Mouse (Mus musculus): ENCODE results near the gene Slc25a18. TPM values are rescaled to one million over a fixed set of nuclear protein-coding genes. Genes with fewer than 3 reads are reported as not detected.
A peak's percentile ranks its signal among the peaks of the same experiment; 100 is the strongest.

Slc25a18 gene
- polyA plus RNA-seq, 1 experiment = 139 TPM

GRCm38 (mm10) chr6:120834766-120835321, 61.5 kb downstream of the Slc25a18 start:
- no peak for TF ChIP-seq CTCF (IDR thresholded peaks at IDR 0.05; ENCODE audit: extremely low read depth, insufficient read depth, low read length)
- TF ChIP-seq POLR2A (IDR thresholded peaks at IDR 0.05; ENCODE audit: extremely low read depth, insufficient read depth, low read length) = no peak
- Histone ChIP-seq H3K4me3 (ENCODE audit: insufficient read depth, low read length) (no peak overlapping the region), H3K27ac (ENCODE audit: insufficient read depth, low read length) (no peak overlapping the region), H3K4me1 (ENCODE audit: control insufficient read depth, insufficient read depth, low read length) (no peaks in the 10 kb centered on the region)

GRCm38 (mm10) chr6:120835474-120836374, 62.3 kb downstream of the Slc25a18 start, which contains the start of gene Bcl2l13:
Gene Bcl2l13, plus strand, starts transcription at chr6:120836212.
- peak within 1 kb of the TSS; percentile 86 for H3K27ac ChIP-seq (ENCODE audit: insufficient read depth, low read length)
- TF ChIP-seq CTCF (IDR thresholded peaks at IDR 0.05; ENCODE audit: extremely low read depth, insufficient read depth, low read length) (no peak), POLR2A (IDR thresholded peaks at IDR 0.05; ENCODE audit: extremely low read depth, insufficient read depth, low read length) (peak; percentile 49; the same call in 1 of the 2 replicates)
- H3K4me1 ChIP-seq (ENCODE audit: control insufficient read depth, insufficient read depth, low read length) = no peaks in the 10 kb centered on the region
- H3K4me3 ChIP-seq (ENCODE audit: insufficient read depth, low read length) = peak within 1 kb of the TSS; percentile 52

DNA sequence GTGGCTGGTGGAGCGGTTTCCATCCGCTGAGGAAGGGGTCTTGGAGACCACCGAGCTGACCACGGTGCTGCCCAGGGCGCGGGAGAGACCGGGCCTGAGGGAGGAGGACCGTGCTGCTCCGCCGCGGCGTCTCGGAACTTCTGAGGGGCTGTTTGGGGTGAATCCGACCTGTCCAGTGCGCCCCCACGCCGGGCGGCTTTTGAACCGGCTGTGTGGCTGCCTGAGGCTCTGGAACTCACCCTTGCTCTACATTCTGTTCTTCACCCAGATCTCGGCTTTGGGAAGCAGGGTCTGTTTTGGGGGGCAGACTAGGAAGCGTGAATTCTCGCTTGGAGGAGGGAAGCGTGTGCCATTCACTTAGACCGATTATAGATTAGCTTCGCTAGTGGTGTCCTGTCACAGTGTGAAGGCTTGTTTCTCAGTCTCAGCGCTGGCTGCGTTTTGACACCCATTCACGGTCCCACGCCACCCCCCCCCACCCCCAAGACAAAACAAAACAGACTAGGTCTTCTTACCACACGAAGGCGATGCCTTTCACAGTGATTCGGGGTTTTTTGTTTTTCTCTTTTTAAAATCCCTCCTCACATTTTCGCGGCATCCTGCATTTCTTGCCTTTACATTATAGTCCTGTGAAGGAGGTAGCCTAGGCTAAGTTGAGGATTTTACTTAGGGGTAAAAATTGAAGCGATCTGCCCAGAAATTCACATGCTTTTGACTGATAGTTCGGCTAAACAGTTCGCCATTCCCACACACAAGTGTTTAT, 63.2 kb downstream of the Slc25a18 start:
- H3K4me1 ChIP-seq (ENCODE audit: control insufficient read depth, insufficient read depth, low read length) = no peaks in the 10 kb centered on the region; the same call in 1 of the 2 replicates
- peak overlapping the region; percentile 86 for H3K27ac ChIP-seq (ENCODE audit: insufficient read depth, low read length)
- TF ChIP-seq POLR2A (IDR thresholded peaks at IDR 0.05; ENCODE audit: extremely low read depth, insufficient read depth, low read length) = no peak
- TF ChIP-seq CTCF (IDR thresholded peaks at IDR 0.05; ENCODE audit: extremely low read depth, insufficient read depth, low read length) = no peak
- H3K4me3 ChIP-seq (ENCODE audit: insufficient read depth, low read length) = peak overlapping the region; percentile 52

DNA sequence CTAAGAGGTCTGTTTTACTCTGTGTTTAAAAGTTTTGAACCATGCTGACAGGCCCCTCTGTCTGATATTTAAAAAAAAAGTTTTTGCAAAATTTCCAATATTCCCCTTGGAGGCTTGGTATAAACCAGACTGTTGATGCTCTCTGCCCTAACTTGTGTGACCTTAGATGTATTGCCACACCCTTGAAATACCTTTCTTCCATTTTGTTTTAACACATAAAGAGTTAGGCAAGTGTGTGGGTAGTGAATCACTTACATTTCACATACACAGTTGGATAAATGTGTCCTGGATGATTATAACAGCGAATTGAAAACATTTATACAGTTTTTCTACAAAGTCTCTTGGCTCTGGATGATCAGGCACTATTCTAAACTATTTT, 63.8 kb downstream of the Slc25a18 start:
- H3K4me1 ChIP-seq (ENCODE audit: control insufficient read depth, insufficient read depth, low read length) = no peaks in the 10 kb centered on the region; the same call in 1 of the 2 replicates
- TF ChIP-seq CTCF (IDR thresholded peaks at IDR 0.05; ENCODE audit: extremely low read depth, insufficient read depth, low read length) (no peak), POLR2A (IDR thresholded peaks at IDR 0.05; ENCODE audit: extremely low read depth, insufficient read depth, low read length) (no peak)
- no peak overlapping the region for H3K27ac ChIP-seq (ENCODE audit: insufficient read depth, low read length)
- peak overlapping the region; percentile 52; the same call in 1 of the 2 replicates for H3K4me3 ChIP-seq (ENCODE audit: insufficient read depth, low read length)

DNA sequence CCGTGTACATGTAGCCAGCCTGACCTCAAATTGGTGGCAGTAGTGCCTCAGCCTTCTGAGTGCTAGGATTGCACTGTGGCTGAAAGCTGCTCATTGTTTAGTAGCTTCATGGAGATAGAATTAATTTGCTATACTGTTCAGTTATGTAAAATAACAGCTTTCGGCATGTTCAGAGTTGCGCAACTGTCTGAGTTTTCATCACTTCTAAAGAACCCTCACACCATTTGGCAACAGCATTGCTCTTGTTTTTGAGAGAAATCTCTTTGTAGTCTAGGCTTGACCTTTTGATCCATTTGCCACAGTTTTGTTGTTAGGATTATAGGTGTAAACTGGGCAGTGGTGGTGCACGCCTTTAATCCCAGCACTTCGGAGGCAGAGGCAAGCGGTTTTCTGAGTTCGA, 66.9 kb downstream of the Slc25a18 start:
- TF ChIP-seq POLR2A (IDR thresholded peaks at IDR 0.05; ENCODE audit: extremely low read depth, insufficient read depth, low read length) = no peak
- no peak for TF ChIP-seq CTCF (IDR thresholded peaks at IDR 0.05; ENCODE audit: extremely low read depth, insufficient read depth, low read length)
- Histone ChIP-seq H3K4me3 (ENCODE audit: insufficient read depth, low read length) (no peak overlapping the region), H3K4me1 (ENCODE audit: control insufficient read depth, insufficient read depth, low read length) (no peaks in the 10 kb centered on the region; the same call in 1 of the 2 replicates), H3K27ac (ENCODE audit: insufficient read depth, low read length) (no peak overlapping the region)

GRCm38 (mm10) chr6:120841754-120842153, 68.4 kb downstream of the Slc25a18 start:
- TF ChIP-seq POLR2A (IDR thresholded peaks at IDR 0.05; ENCODE audit: extremely low read depth, insufficient read depth, low read length) (no peak), CTCF (IDR thresholded peaks at IDR 0.05; ENCODE audit: extremely low read depth, insufficient read depth, low read length) (no peak)
- Histone ChIP-seq H3K4me1 (ENCODE audit: control insufficient read depth, insufficient read depth, low read length) (no peaks in the 10 kb centered on the region; the same call in 1 of the 2 replicates), H3K4me3 (ENCODE audit: insufficient read depth, low read length) (no peak overlapping the region), H3K27ac (ENCODE audit: insufficient read depth, low read length) (no peak overlapping the region)

Other genes with a start within 250 kb of the Slc25a18 start
- gene Hdhd5, start 242.3 kb upstream of the Slc25a18 start, polyA plus RNA-seq (2012; rRNA removed) = 45.6 and 46.9 TPM in 2 replicates
- gene Cecr2, start 107.2 kb upstream of the Slc25a18 start, polyA plus RNA-seq (2012; rRNA removed) = 2.3 and 2.5 TPM in 2 replicates
- 596 and 605 TPM in 2 replicates for gene Atp6v1e1, start 49.2 kb downstream of the Slc25a18 start, polyA plus RNA-seq (2012; rRNA removed)
- gene Bcl2l13, start 62.6 kb downstream of the Slc25a18 start, polyA plus RNA-seq (2012; rRNA removed) = 22.6 and 22.7 TPM in 2 replicates
- 12.7 and 13.1 TPM in 2 replicates for gene Bid, start 143.3 kb downstream of the Slc25a18 start, polyA plus RNA-seq (2012; rRNA removed)